Mouse (Mus musculus) heart, postnatal 0 days (tissue): ENCODE data around the gene Drc3.

ENCODE experiments used
- CTCF ChIP-seq: IDR thresholded peaks from 2 replicates; pipeline ENCODE4 v1.5.1; 2016; ENCODE audit warnings: antibody characterized with exemption, control low read depth, low read depth
- EP300 ChIP-seq: IDR thresholded peaks from 2 replicates; pipeline ENCODE4 v1.6.1; 2016; ENCODE audit warnings: antibody characterized with exemption, low read depth

DNA sequence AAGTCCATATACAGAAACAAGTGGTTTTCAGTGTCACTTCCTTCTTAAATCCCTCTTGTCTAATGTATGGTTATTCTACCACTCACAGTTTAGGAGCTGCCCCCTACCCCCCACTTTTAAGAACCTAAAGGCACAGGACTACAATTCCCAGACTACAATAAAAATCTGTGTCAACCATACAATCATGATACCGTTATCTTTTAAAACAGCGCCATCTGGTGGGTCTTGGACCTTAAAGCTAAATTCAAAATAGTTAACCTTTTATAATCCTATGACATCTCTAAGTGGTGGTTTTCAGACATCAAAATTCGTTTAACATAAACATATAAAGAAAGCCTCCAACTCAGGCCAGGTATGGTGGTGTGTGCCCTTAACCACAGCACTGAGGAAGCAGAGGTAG is 59.0 kb downstream of the Drc3 start:
- TF ChIP-seq EP300 (no peak), CTCF (peak; percentile 64)
